Comparison of ENCODE assay signal across 16 mouse cellular contexts in the genomic region with DNA sequence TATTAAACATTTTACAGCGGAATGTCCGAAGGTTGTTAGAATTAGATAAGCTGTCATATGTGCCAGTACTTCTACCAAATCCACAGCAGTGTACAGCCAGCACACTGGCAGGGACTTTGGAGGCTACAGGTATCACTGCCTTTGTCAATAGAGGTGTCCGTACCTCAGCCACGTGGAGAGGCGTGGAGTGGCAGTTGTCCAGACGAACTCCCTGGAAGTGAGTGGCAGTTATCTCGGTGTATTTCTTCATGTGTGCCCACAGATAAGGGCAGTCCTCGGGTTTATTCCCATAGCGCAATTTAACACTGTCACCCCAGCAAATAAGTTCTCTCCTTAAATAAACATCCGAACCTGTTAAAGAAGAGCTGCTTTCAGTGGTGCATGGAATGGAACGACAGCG.
"Had no signal": no experiment of that assay in that cellular context is flagged by ENCODE, and none has a peak within 500 bp of the region (broad histone marks: within the 10 kb centered on the region; RNA-seq: fewer than 3 reads in every experiment).

No protein-coding gene starts in this region.

- DNase-seq: kidney, adult 8-10 months; lung, postnatal 14 days; midbrain, embryonic 14.5 days; right cerebral cortex, adult 18-20 months; right cerebral cortex, postnatal 25 days; thymus, postnatal 4 days had no signal

- H3K27ac ChIP-seq: layer of hippocampus, adult 2 months; limb, embryonic 12.5 days; liver, embryonic 15.5 days; lung, embryonic 15.5 days; macrophage; midbrain, embryonic 10.5 days; neural tube, embryonic 15.5 days had no signal

- H3K27me3 ChIP-seq: limb, embryonic 12.5 days; liver, embryonic 15.5 days; lung, embryonic 15.5 days; neural tube, embryonic 15.5 days had no signal

- H3K4me1 ChIP-seq: limb, embryonic 12.5 days; lung, embryonic 15.5 days; midbrain, embryonic 10.5 days; neural tube, embryonic 15.5 days had no signal

- H3K9me3 ChIP-seq: limb, embryonic 12.5 days; liver, embryonic 15.5 days; lung, embryonic 15.5 days; midbrain, embryonic 10.5 days; neural tube, embryonic 15.5 days had no signal

- ATAC-seq: hindbrain, embryonic 16.5 days; inflammation-experienced regulatory T-cells, adult 6 months had no signal

- H3K9ac ChIP-seq: limb, embryonic 12.5 days; liver, embryonic 15.5 days; lung, embryonic 15.5 days; neural tube, embryonic 15.5 days had no signal

- H3K4me2 ChIP-seq: limb, embryonic 12.5 days; liver, embryonic 15.5 days; lung, embryonic 15.5 days; neural tube, embryonic 15.5 days had no signal

- H3K4me3 ChIP-seq: layer of hippocampus, adult 2 months; limb, embryonic 12.5 days; liver, embryonic 15.5 days; lung, embryonic 15.5 days; midbrain, embryonic 10.5 days; myocyte; neural tube, embryonic 15.5 days had no signal
